ENCODE assay signal across 9 mouse cellular contexts in the genomic region with DNA sequence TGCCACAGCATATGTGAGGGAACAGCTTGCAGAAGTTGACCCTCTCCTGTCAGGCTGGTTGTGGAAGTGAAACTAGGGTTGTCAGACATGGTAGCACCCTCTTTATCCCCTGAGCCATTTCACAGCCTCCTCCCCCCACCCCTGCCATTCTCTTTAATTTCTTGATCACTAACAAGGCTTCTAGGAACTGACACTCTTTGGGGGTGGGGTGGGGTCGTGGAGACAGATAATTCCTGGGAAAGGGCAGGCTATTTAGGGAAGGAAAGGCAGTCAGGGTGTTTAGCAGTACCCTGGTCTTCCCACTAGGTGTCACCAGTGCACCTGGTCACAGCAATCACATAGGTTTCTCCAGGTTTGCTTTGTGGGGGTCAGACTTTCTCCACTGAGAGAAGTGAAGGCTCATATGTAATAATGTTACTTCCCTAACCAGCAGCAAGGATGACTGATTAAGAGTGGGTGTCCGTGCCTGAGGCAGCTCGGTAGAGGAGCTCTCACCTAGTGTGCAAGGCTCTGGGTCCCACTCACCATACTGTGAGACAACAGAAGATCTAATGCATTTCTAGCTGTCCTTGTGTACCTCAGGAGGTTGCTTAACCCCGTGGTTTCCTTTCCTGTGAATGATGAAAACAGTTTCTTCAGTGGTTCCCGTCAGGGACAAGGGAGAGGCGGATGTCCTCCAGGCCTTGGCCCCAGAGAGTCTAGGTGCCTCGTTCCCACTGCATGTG. TPM values are rescaled to one million over a fixed set of nuclear protein-coding genes. Genes with fewer than 3 reads are reported as not detected.
DNase-seq lines count a peak whose midpoint lies in the region; ATAC-seq lines count a peak whose summit lies in the region.
"Had no signal": no experiment of that assay in that cellular context is flagged by ENCODE, and none has a peak within 500 bp of the region (broad histone marks: within the 10 kb centered on the region; RNA-seq: fewer than 3 reads in every experiment).

No protein-coding gene starts in this region.

- H3K4me2 ChIP-seq in forebrain, embryonic 15.5 days (replicated peaks): no peak overlapping the region
- H3K4me2 ChIP-seq in heart, embryonic 13.5 days: no peak overlapping the region
- H3K4me2 ChIP-seq: limb, embryonic 15.5 days had no signal

- H3K4me3 ChIP-seq in forebrain, embryonic 10.5 days: no peak overlapping the region
- no peak overlapping the region for H3K4me3 ChIP-seq in forebrain, embryonic 15.5 days
- no peak overlapping the region for H3K4me3 ChIP-seq in heart, embryonic 13.5 days
- H3K4me3 ChIP-seq: limb, embryonic 15.5 days had no signal

- DNase-seq in forebrain, embryonic 10.5 days (ENCODE audit: extremely low spot score, low spot score): peak; percentile 58
- peak; percentile 52 for DNase-seq in adipocyte (ENCODE audit: low spot score)
- peak; percentile 73 for DNase-seq in embryo, embryonic 10 days (ENCODE audit: low spot score)
- peak; percentile 68 to 73 for DNase-seq in layer of hippocampus, postnatal 14 days (ENCODE audit: low spot score in 2 of 2)
- peak; percentile 71 for DNase-seq in lung, postnatal 36 days
- peak; percentile 38 to 47 for DNase-seq in right cerebral cortex, postnatal 36 days (ENCODE audit: low spot score in 2 of 2)

- H3K36me3 ChIP-seq in forebrain, embryonic 10.5 days (replicated peaks): no peaks in the 10 kb centered on the region
- no peaks in the 10 kb centered on the region for H3K36me3 ChIP-seq in forebrain, embryonic 15.5 days
- no peaks in the 10 kb centered on the region for H3K36me3 ChIP-seq in heart, embryonic 13.5 days
- H3K36me3 ChIP-seq: limb, embryonic 15.5 days had no signal

- H3K9me3 ChIP-seq in forebrain, embryonic 10.5 days: no peaks in the 10 kb centered on the region
- no peaks in the 10 kb centered on the region for H3K9me3 ChIP-seq in forebrain, embryonic 15.5 days
- no peaks in the 10 kb centered on the region for H3K9me3 ChIP-seq in heart, embryonic 13.5 days
- H3K9me3 ChIP-seq: limb, embryonic 15.5 days had no signal

- no peak overlapping the region for H3K27ac ChIP-seq in forebrain, embryonic 10.5 days
- H3K27ac ChIP-seq in forebrain, embryonic 15.5 days (replicated peaks): no peak overlapping the region
- H3K27ac ChIP-seq in heart, embryonic 13.5 days (replicated peaks): 0 out of 2 replicates have a peak overlapping the region, but pooled peaks have one; percentile 15
- H3K27ac ChIP-seq: limb, embryonic 15.5 days had no signal

- WGBS in forebrain, embryonic 10.5 days: 47% methylated on average over 7 of the region's 7 CpGs
- WGBS in forebrain, embryonic 15.5 days: 40% methylated on average over 7 of the region's 7 CpGs
- 29% methylated on average over 7 of the region's 7 CpGs for WGBS in heart, embryonic 13.5 days

- H3K27me3 ChIP-seq in forebrain, embryonic 10.5 days (ENCODE audit: poor library complexity, severe bottlenecking): peaks cover 19% of the 10 kb centered on the region
- no peaks in the 10 kb centered on the region for H3K27me3 ChIP-seq in forebrain, embryonic 15.5 days
- peaks cover 34% of the 10 kb centered on the region for H3K27me3 ChIP-seq in heart, embryonic 13.5 days (replicated peaks)

- no peak for ATAC-seq in forebrain, embryonic 15.5 days (replicated peaks)
- ATAC-seq in heart, embryonic 13.5 days (ENCODE audit: extremely low read depth, insufficient number of reproducible peaks, low FRiP score, low TSS enrichment): no peak

- no peak overlapping the region for H3K9ac ChIP-seq in forebrain, embryonic 15.5 days (replicated peaks)
- H3K9ac ChIP-seq in heart, embryonic 13.5 days: no peak overlapping the region
- H3K9ac ChIP-seq: limb, embryonic 15.5 days had no signal

- H3K4me1 ChIP-seq in forebrain, embryonic 10.5 days: peaks cover 3% of the 10 kb centered on the region; the same call in 1 of the 2 replicates
- H3K4me1 ChIP-seq in forebrain, embryonic 15.5 days: no peaks in the 10 kb centered on the region
- peaks cover 14% of the 10 kb centered on the region for H3K4me1 ChIP-seq in heart, embryonic 13.5 days
- H3K4me1 ChIP-seq: limb, embryonic 15.5 days had no signal

RNA-seq across cellular contexts. Expression of a gene that starts 12.9 kb away (rescaled TPM):
- 4.1 and 6.0 TPM in 2 replicates for polyA plus RNA-seq in forebrain, embryonic 10.5 days (2016; fragmentation: Nextera tagmentation; extraction: Ambion mirVana)
- 0.87 and 1.1 TPM in 2 replicates for polyA plus RNA-seq in forebrain, embryonic 15.5 days (2015; fragmentation: Nextera tagmentation; extraction: Ambion mirVana)
- 5.3 and 7.5 TPM in 2 replicates for polyA plus RNA-seq in heart, embryonic 13.5 days (2015; fragmentation: Nextera tagmentation; extraction: Ambion mirVana)
- 1 to 10 TPM in 1 of 2 experiments, not detected in 1; 1.7 TPM for total RNA-seq in layer of hippocampus, postnatal 14 days (2021)

RNA-seq across cellular contexts. Expression of a gene that starts 48.0 kb away (rescaled TPM):
- 0.42 and 0.43 TPM in 2 replicates for polyA plus RNA-seq in forebrain, embryonic 10.5 days (2016; fragmentation: Nextera tagmentation; extraction: Ambion mirVana)
- 0.08 and 0.15 TPM in 2 replicates for polyA plus RNA-seq in forebrain, embryonic 15.5 days (2015; fragmentation: Nextera tagmentation; extraction: Ambion mirVana)
- 0.28 and 0.39 TPM in 2 replicates for polyA plus RNA-seq in heart, embryonic 13.5 days (2015; fragmentation: Nextera tagmentation; extraction: Ambion mirVana)
- total RNA-seq in layer of hippocampus, postnatal 14 days (2021): 1 to 10 TPM; 2.3 to 2.7 TPM

RNA-seq across cellular contexts. Expression of a gene that starts 51.3 kb away (rescaled TPM):
- not detected in 2 replicates for polyA plus RNA-seq in forebrain, embryonic 10.5 days (2016; fragmentation: Nextera tagmentation; extraction: Ambion mirVana)
- not detected in 2 replicates for polyA plus RNA-seq in forebrain, embryonic 15.5 days (2015; fragmentation: Nextera tagmentation; extraction: Ambion mirVana)
- 0.40 and 0.47 TPM in 2 replicates for polyA plus RNA-seq in heart, embryonic 13.5 days (2015; fragmentation: Nextera tagmentation; extraction: Ambion mirVana)
- total RNA-seq in layer of hippocampus, postnatal 14 days (2021): 10 to 100 TPM; 34.6 to 34.9 TPM
